Comparison of ENCODE assay signal across 13 mouse cellular contexts in the genomic region with DNA sequence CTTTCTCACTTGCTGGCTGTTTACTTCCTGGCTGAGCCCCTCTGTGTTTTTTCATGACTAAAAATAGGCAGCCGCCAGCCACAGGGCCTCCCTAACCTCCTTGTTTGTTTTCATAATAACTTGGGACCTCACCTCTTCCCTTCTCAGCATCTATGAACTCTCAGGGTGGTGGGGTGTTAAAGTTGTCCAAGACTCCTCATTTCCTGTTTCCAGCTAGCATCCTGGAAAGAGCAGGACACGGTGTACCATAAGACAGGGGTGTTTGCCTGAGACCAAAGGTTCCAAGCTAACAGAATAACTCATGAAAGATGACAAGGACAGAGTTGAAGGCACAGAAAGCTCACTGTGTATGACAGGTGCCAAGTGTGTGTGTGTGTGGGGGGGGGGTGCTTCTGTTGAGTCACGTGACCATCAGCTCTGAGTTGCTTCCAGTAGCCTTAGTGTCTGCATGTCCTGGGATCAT. TPM values are rescaled to one million over a fixed set of nuclear protein-coding genes. Genes with fewer than 3 reads are reported as not detected.
DNase-seq lines count a peak whose midpoint lies in the region; ATAC-seq and TF ChIP-seq lines count a peak whose summit lies in the region.
"Had no signal": no experiment of that assay in that cellular context is flagged by ENCODE, and none has a peak within 500 bp of the region (broad histone marks: within the 10 kb centered on the region; RNA-seq: fewer than 3 reads in every experiment).

No protein-coding gene starts in this region.

- TF ChIP-seq CTCF in C2C12 (IDR thresholded peaks at IDR 0.05; ENCODE audit: control insufficient read depth, insufficient read depth, insufficient read length) = no peak
- TF ChIP-seq CTCF in forebrain, postnatal 0 days (IDR thresholded peaks at IDR 0.05; ENCODE audit: low read depth) = no peak

- H3K4me1 ChIP-seq in forebrain, embryonic 11.5 days (replicated peaks; ENCODE audit: control insufficient read depth, insufficient read depth, low read length) = no peaks in the 10 kb centered on the region
- no peaks in the 10 kb centered on the region for H3K4me1 ChIP-seq in forebrain, embryonic 13.5 days
- peaks cover 31% of the 10 kb centered on the region for H3K4me1 ChIP-seq in heart, embryonic 13.5 days
- 0 out of 2 replicates have a peak, but pooled peaks cover 3% of the 10 kb centered on the region for H3K4me1 ChIP-seq in lung, embryonic 16.5 days (replicated peaks; ENCODE audit: control insufficient read depth, insufficient read depth, low read length)
- H3K4me1 ChIP-seq in forebrain, postnatal 0 days (ENCODE audit: insufficient read depth) = no peaks in the 10 kb centered on the region
- H3K4me1 ChIP-seq: embryonic facial prominence, embryonic 12.5 days; limb, embryonic 12.5 days had no signal

- no peaks in the 10 kb centered on the region for H3K79me3 ChIP-seq in C2C12 (ENCODE audit: low read depth)

- H3K4me3 ChIP-seq in forebrain, embryonic 11.5 days (ENCODE audit: low read depth, low read length) = no peak overlapping the region
- no peak overlapping the region for H3K4me3 ChIP-seq in forebrain, embryonic 13.5 days
- no peak overlapping the region for H3K4me3 ChIP-seq in C2C12 (ENCODE audit: insufficient read depth, poor library complexity, severe bottlenecking)
- H3K4me3 ChIP-seq in heart, embryonic 13.5 days = no peak overlapping the region
- H3K4me3 ChIP-seq in lung, embryonic 16.5 days (ENCODE audit: low read length) = no peak overlapping the region
- no peak overlapping the region for H3K4me3 ChIP-seq in forebrain, postnatal 0 days (ENCODE audit: low read depth, low read length)
- H3K4me3 ChIP-seq: embryonic facial prominence, embryonic 12.5 days; limb, embryonic 12.5 days had no signal

- WGBS in forebrain, embryonic 11.5 days = 64% methylated on average over 3 of the region's 3 CpGs
- WGBS in forebrain, embryonic 13.5 days = 71% methylated on average over 3 of the region's 3 CpGs
- 38% methylated on average over 3 of the region's 3 CpGs for whole genome bisulfite sequencing in heart, embryonic 13.5 days
- 21% methylated on average over 3 of the region's 3 CpGs for WGBS in lung, embryonic 16.5 days
- 69% methylated on average over 3 of the region's 3 CpGs for WGBS in forebrain, postnatal 0 days

- H3K4me2 ChIP-seq in forebrain, embryonic 11.5 days (ENCODE audit: low read depth, low read length, severe bottlenecking) = no peak overlapping the region
- no peak overlapping the region for H3K4me2 ChIP-seq in forebrain, embryonic 13.5 days
- peak overlapping the region; percentile 2; the same call in 1 of the 2 replicates for H3K4me2 ChIP-seq in heart, embryonic 13.5 days
- no peak overlapping the region for H3K4me2 ChIP-seq in lung, embryonic 16.5 days (ENCODE audit: low read depth, low read length)
- no peak overlapping the region for H3K4me2 ChIP-seq in forebrain, postnatal 0 days (ENCODE audit: low read depth)
- H3K4me2 ChIP-seq: embryonic facial prominence, embryonic 12.5 days; limb, embryonic 12.5 days had no signal

- no peak for ATAC-seq in forebrain, embryonic 11.5 days (replicated peaks; ENCODE audit: low FRiP score)
- no peak for ATAC-seq in forebrain, embryonic 13.5 days
- ATAC-seq in heart, embryonic 13.5 days (ENCODE audit: extremely low read depth, insufficient number of reproducible peaks, low FRiP score, low TSS enrichment) = no peak
- peak; percentile 23; the same call in 1 of the 2 replicates for ATAC-seq in lung, embryonic 16.5 days (ENCODE audit: low read depth)
- ATAC-seq in activated CD4-positive, CD25-positive, alpha-beta regulatory T cell, adult 4 months = no peak
- ATAC-seq in inflammation-experienced regulatory T-cells, adult 6 months = no peak
- ATAC-seq in forebrain, postnatal 0 days = no peak
- ATAC-seq: midbrain, embryonic 16.5 days; Patski had no signal

- H3ac ChIP-seq in C2C12 (ENCODE audit: control insufficient read depth, insufficient read length, low read depth) = no peak overlapping the region

- H3K27ac ChIP-seq in forebrain, embryonic 11.5 days (ENCODE audit: low read depth, low read length) = no peak overlapping the region
- H3K27ac ChIP-seq in forebrain, embryonic 13.5 days = no peak overlapping the region
- H3K27ac ChIP-seq in heart, embryonic 13.5 days (replicated peaks) = peak overlapping the region; percentile 58
- 0 out of 2 replicates have a peak overlapping the region, but pooled peaks have one; percentile 0 for H3K27ac ChIP-seq in lung, embryonic 16.5 days (ENCODE audit: low read length)
- H3K27ac ChIP-seq in forebrain, postnatal 0 days (ENCODE audit: low read depth, low read length) = no peak overlapping the region
- H3K27ac ChIP-seq: embryonic facial prominence, embryonic 12.5 days; limb, embryonic 12.5 days had no signal

- no peaks in the 10 kb centered on the region for H3K79me2 ChIP-seq in C2C12 (ENCODE audit: control insufficient read depth, insufficient read depth)

- no peaks in the 10 kb centered on the region for H3K36me3 ChIP-seq in forebrain, embryonic 11.5 days (ENCODE audit: control insufficient read depth, insufficient read depth, low read length)
- no peaks in the 10 kb centered on the region for H3K36me3 ChIP-seq in forebrain, embryonic 13.5 days (ENCODE audit: poor library complexity, severe bottlenecking)
- H3K36me3 ChIP-seq in C2C12 (ENCODE audit: control insufficient read depth, insufficient read depth) = no peaks in the 10 kb centered on the region
- no peaks in the 10 kb centered on the region for H3K36me3 ChIP-seq in heart, embryonic 13.5 days
- no peaks in the 10 kb centered on the region for H3K36me3 ChIP-seq in lung, embryonic 16.5 days (ENCODE audit: control insufficient read depth, insufficient read depth, low read length)
- H3K36me3 ChIP-seq in forebrain, postnatal 0 days (ENCODE audit: insufficient read depth) = no peaks in the 10 kb centered on the region
- H3K36me3 ChIP-seq: embryonic facial prominence, embryonic 12.5 days; limb, embryonic 12.5 days had no signal

- no peaks in the 10 kb centered on the region for H3K27me3 ChIP-seq in forebrain, embryonic 11.5 days (ENCODE audit: control insufficient read depth, insufficient read depth, low read length)
- no peaks in the 10 kb centered on the region for H3K27me3 ChIP-seq in forebrain, embryonic 13.5 days
- peaks cover 14% of the 10 kb centered on the region for H3K27me3 ChIP-seq in C2C12 (ENCODE audit: control insufficient read depth, insufficient read depth, insufficient read length)
- no peaks in the 10 kb centered on the region for H3K27me3 ChIP-seq in heart, embryonic 13.5 days (replicated peaks)
- no peaks in the 10 kb centered on the region for H3K27me3 ChIP-seq in lung, embryonic 16.5 days (ENCODE audit: control insufficient read depth, insufficient read depth, low read depth, low read length)
- no peaks in the 10 kb centered on the region for H3K27me3 ChIP-seq in forebrain, postnatal 0 days (ENCODE audit: insufficient read depth, low read length)
- H3K27me3 ChIP-seq: embryonic facial prominence, embryonic 12.5 days; limb, embryonic 12.5 days had no signal

- H3K9ac ChIP-seq in forebrain, embryonic 11.5 days (ENCODE audit: low read length) = no peak overlapping the region
- no peak overlapping the region for H3K9ac ChIP-seq in forebrain, embryonic 13.5 days
- no peak overlapping the region for H3K9ac ChIP-seq in heart, embryonic 13.5 days
- no peak overlapping the region for H3K9ac ChIP-seq in lung, embryonic 16.5 days (ENCODE audit: low read length)
- H3K9ac ChIP-seq in forebrain, postnatal 0 days = no peak overlapping the region
- H3K9ac ChIP-seq: embryonic facial prominence, embryonic 12.5 days; limb, embryonic 12.5 days had no signal

- peak; percentile 25 for DNase-seq in forebrain, embryonic 11.5 days (ENCODE audit: low spot score)
- no peak for DNase-seq in forebrain, postnatal 0 days

- no peaks in the 10 kb centered on the region for H3K9me3 ChIP-seq in forebrain, embryonic 11.5 days (ENCODE audit: control insufficient read depth, low read length)
- H3K9me3 ChIP-seq in forebrain, embryonic 13.5 days (replicated peaks) = no peaks in the 10 kb centered on the region
- no peaks in the 10 kb centered on the region for H3K9me3 ChIP-seq in heart, embryonic 13.5 days
- H3K9me3 ChIP-seq in lung, embryonic 16.5 days (ENCODE audit: control insufficient read depth, low read length) = no peaks in the 10 kb centered on the region
- H3K9me3 ChIP-seq in forebrain, postnatal 0 days (ENCODE audit: low read length) = no peaks in the 10 kb centered on the region
- H3K9me3 ChIP-seq: embryonic facial prominence, embryonic 12.5 days; limb, embryonic 12.5 days had no signal

RNA-seq across cellular contexts. Expression of gene G6pc, which starts 6.7 kb away (rescaled TPM):
- not detected in 2 replicates for polyA plus RNA-seq in forebrain, embryonic 11.5 days (2014; fragmentation: Nextera tagmentation; extraction: Ambion mirVana)
- not detected in 2 replicates for polyA plus RNA-seq in forebrain, embryonic 13.5 days (2015; fragmentation: Nextera tagmentation; extraction: Ambion mirVana)
- polyA plus RNA-seq in C2C12 (2012; fragmentation: generic; extraction: Trizol) = not detected
- not detected in 2 replicates for polyA plus RNA-seq in heart, embryonic 13.5 days (2015; fragmentation: Nextera tagmentation; extraction: Ambion mirVana)
- not detected in 2 replicates for polyA plus RNA-seq in lung, embryonic 16.5 days (2015; fragmentation: Nextera tagmentation; extraction: Ambion mirVana)
- not detected for polyA plus RNA-seq in activated CD4-positive, CD25-positive, alpha-beta regulatory T cell, adult 4 months (2017; shearing (Covaris generic))
- not detected for polyA plus RNA-seq in inflammation-experienced regulatory T-cells, adult 6 months (2017; shearing (Covaris generic))
- not detected in 2 replicates for total RNA-seq in forebrain, postnatal 0 days (2014; rRNA removed)
- polyA plus RNA-seq in forebrain, postnatal 0 days (2015; fragmentation: Nextera tagmentation; extraction: Ambion mirVana) = not detected in 2 replicates
- polyA plus RNA-seq: embryonic facial prominence, embryonic 12.5 days; frontal cortex, adult 2 months; limb, embryonic 12.5 days; midbrain, embryonic 16.5 days; Patski had no signal

RNA-seq across cellular contexts. Expression of gene Aoc3, which starts 30.3 kb away (rescaled TPM):
- polyA plus RNA-seq in forebrain, embryonic 11.5 days (2014; fragmentation: Nextera tagmentation; extraction: Ambion mirVana) = not detected in 2 replicates
- not detected in 2 replicates for polyA plus RNA-seq in forebrain, embryonic 13.5 days (2015; fragmentation: Nextera tagmentation; extraction: Ambion mirVana)
- 0.07 TPM for polyA plus RNA-seq in C2C12 (2012; fragmentation: generic; extraction: Trizol)
- polyA plus RNA-seq in heart, embryonic 13.5 days (2015; fragmentation: Nextera tagmentation; extraction: Ambion mirVana) = 0.28 and 0.32 TPM in 2 replicates
- 1.9 and 2.2 TPM in 2 replicates for polyA plus RNA-seq in lung, embryonic 16.5 days (2015; fragmentation: Nextera tagmentation; extraction: Ambion mirVana)
- polyA plus RNA-seq in activated CD4-positive, CD25-positive, alpha-beta regulatory T cell, adult 4 months (2017; shearing (Covaris generic)) = not detected
- polyA plus RNA-seq in inflammation-experienced regulatory T-cells, adult 6 months (2017; shearing (Covaris generic)) = not detected
- total RNA-seq in forebrain, postnatal 0 days (2014; rRNA removed) = 0.31 and 0.43 TPM in 2 replicates
- polyA plus RNA-seq in forebrain, postnatal 0 days (2015; fragmentation: Nextera tagmentation; extraction: Ambion mirVana) = 0.05 and 0.08 TPM in 2 replicates

RNA-seq across cellular contexts. Expression of gene Aoc2, which starts 35.8 kb away (rescaled TPM):
- 2.8 and 3.1 TPM in 2 replicates for polyA plus RNA-seq in forebrain, embryonic 11.5 days (2014; fragmentation: Nextera tagmentation; extraction: Ambion mirVana)
- polyA plus RNA-seq in forebrain, embryonic 13.5 days (2015; fragmentation: Nextera tagmentation; extraction: Ambion mirVana) = 1.7 and 2.2 TPM in 2 replicates
- 1.2 TPM for polyA plus RNA-seq in C2C12 (2012; fragmentation: generic; extraction: Trizol)
- polyA plus RNA-seq in heart, embryonic 13.5 days (2015; fragmentation: Nextera tagmentation; extraction: Ambion mirVana) = 0.70 and 0.75 TPM in 2 replicates
- polyA plus RNA-seq in lung, embryonic 16.5 days (2015; fragmentation: Nextera tagmentation; extraction: Ambion mirVana) = 0.92 and 1.2 TPM in 2 replicates
- polyA plus RNA-seq in activated CD4-positive, CD25-positive, alpha-beta regulatory T cell, adult 4 months (2017; shearing (Covaris generic)) = 1 to 10 TPM; 2.1 to 2.5 TPM
- 10 to 100 TPM in 1 of 3 experiments, 1 to 10 TPM in 2; 2.5 to 12.3 (median 4.9) TPM for polyA plus RNA-seq in inflammation-experienced regulatory T-cells, adult 6 months (2017; shearing (Covaris generic))
- 2.7 and 4.4 TPM in 2 replicates for total RNA-seq in forebrain, postnatal 0 days (2014; rRNA removed)
- 0.42 and 0.87 TPM in 2 replicates for polyA plus RNA-seq in forebrain, postnatal 0 days (2015; fragmentation: Nextera tagmentation; extraction: Ambion mirVana)

RNA-seq across cellular contexts. Expression of gene Psme3, which starts 44.7 kb away (rescaled TPM):
- 189 and 193 TPM in 2 replicates for polyA plus RNA-seq in forebrain, embryonic 11.5 days (2014; fragmentation: Nextera tagmentation; extraction: Ambion mirVana)
- 144 and 145 TPM in 2 replicates for polyA plus RNA-seq in forebrain, embryonic 13.5 days (2015; fragmentation: Nextera tagmentation; extraction: Ambion mirVana)
- polyA plus RNA-seq in C2C12 (2012; fragmentation: generic; extraction: Trizol) = 89.9 TPM
- 99.0 and 105 TPM in 2 replicates for polyA plus RNA-seq in heart, embryonic 13.5 days (2015; fragmentation: Nextera tagmentation; extraction: Ambion mirVana)
- polyA plus RNA-seq in lung, embryonic 16.5 days (2015; fragmentation: Nextera tagmentation; extraction: Ambion mirVana) = 94.0 and 101 TPM in 2 replicates
- 10 to 100 TPM; 37.1 to 53.3 TPM for polyA plus RNA-seq in activated CD4-positive, CD25-positive, alpha-beta regulatory T cell, adult 4 months (2017; shearing (Covaris generic))
- polyA plus RNA-seq in inflammation-experienced regulatory T-cells, adult 6 months (2017; shearing (Covaris generic)) = 10 to 100 TPM; 25.8 to 37.6 (median 36.8) TPM
- total RNA-seq in forebrain, postnatal 0 days (2014; rRNA removed) = 70.7 and 80.9 TPM in 2 replicates
- polyA plus RNA-seq in forebrain, postnatal 0 days (2015; fragmentation: Nextera tagmentation; extraction: Ambion mirVana) = 78.2 and 88.0 TPM in 2 replicates

RNA-seq across cellular contexts. Expression of gene Aarsd1, which starts 56.7 kb away (rescaled TPM):
- 101 and 111 TPM in 2 replicates for polyA plus RNA-seq in forebrain, embryonic 11.5 days (2014; fragmentation: Nextera tagmentation; extraction: Ambion mirVana)
- 101 and 113 TPM in 2 replicates for polyA plus RNA-seq in forebrain, embryonic 13.5 days (2015; fragmentation: Nextera tagmentation; extraction: Ambion mirVana)
- polyA plus RNA-seq in C2C12 (2012; fragmentation: generic; extraction: Trizol) = 50.6 TPM
- 35.4 and 45.9 TPM in 2 replicates for polyA plus RNA-seq in heart, embryonic 13.5 days (2015; fragmentation: Nextera tagmentation; extraction: Ambion mirVana)
- 63.9 and 67.2 TPM in 2 replicates for polyA plus RNA-seq in lung, embryonic 16.5 days (2015; fragmentation: Nextera tagmentation; extraction: Ambion mirVana)
- 10 to 100 TPM; 33.5 to 42.6 TPM for polyA plus RNA-seq in activated CD4-positive, CD25-positive, alpha-beta regulatory T cell, adult 4 months (2017; shearing (Covaris generic))
- 10 to 100 TPM; 34.2 to 43.2 (median 40.5) TPM for polyA plus RNA-seq in inflammation-experienced regulatory T-cells, adult 6 months (2017; shearing (Covaris generic))
- total RNA-seq in forebrain, postnatal 0 days (2014; rRNA removed) = 87.8 and 89.8 TPM in 2 replicates
- 90.9 and 101 TPM in 2 replicates for polyA plus RNA-seq in forebrain, postnatal 0 days (2015; fragmentation: Nextera tagmentation; extraction: Ambion mirVana)

Comparison
In these comparisons a context has a peak if more than half of its experiments do, and no peak if none do; other contexts are left out.
1. H3K27ac ChIP-seq: peak in heart, embryonic 13.5 days (single experiment) and lung, embryonic 16.5 days (single experiment); none in forebrain, embryonic 11.5 days (single experiment), forebrain, embryonic 13.5 days (single experiment) and forebrain, postnatal 0 days (single experiment).